Comparison of ENCODE assay signal across 9 mouse cellular contexts in the genomic region with DNA sequence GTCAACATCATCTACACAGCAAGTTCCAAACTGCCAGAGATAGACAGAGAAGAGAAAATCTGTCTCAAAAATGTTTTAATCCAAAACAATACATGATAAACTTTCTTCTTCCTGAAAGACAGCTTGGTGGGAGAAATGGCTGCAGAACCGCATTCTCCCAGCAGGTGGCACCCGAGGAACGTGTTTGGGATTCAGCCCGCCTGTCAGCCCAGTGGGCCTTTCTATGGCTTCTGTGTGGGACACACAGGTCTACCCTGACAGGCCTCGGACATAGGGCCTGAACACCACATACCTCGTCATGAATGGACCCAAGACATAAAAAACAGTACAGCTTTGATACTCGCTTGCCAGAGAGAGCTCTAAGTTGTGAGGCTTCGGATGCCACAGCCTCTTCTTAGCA. TPM values are rescaled to one million over a fixed set of nuclear protein-coding genes. Genes with fewer than 3 reads are reported as not detected.
DNase-seq lines count a peak whose midpoint lies in the region; ATAC-seq and TF ChIP-seq lines count a peak whose summit lies in the region.
"Had no signal": no experiment of that assay in that cellular context is flagged by ENCODE, and none has a peak within 500 bp of the region (broad histone marks: within the 10 kb centered on the region; RNA-seq: fewer than 3 reads in every experiment).

No protein-coding gene starts in this region.

- H3K36me3 ChIP-seq in hindbrain, embryonic 14.5 days (replicated peaks; ENCODE audit: control insufficient read depth, insufficient read depth), result no peaks in the 10 kb centered on the region
- no peaks in the 10 kb centered on the region for H3K36me3 ChIP-seq in small intestine, adult 2 months (ENCODE audit: control insufficient read depth, insufficient read depth, low read length)
- H3K36me3 ChIP-seq: limb, embryonic 15.5 days had no signal

- ATAC-seq in hindbrain, embryonic 14.5 days (ENCODE audit: low FRiP score), result peak; percentile 66; the same call in 1 of the 2 replicates
- ATAC-seq in activated CD4-positive, CD25-positive, alpha-beta regulatory T cell, adult 4 months, result no peak

- H3K27me3 ChIP-seq in hindbrain, embryonic 14.5 days (ENCODE audit: control insufficient read depth, insufficient read depth, low read length), result no peaks in the 10 kb centered on the region
- H3K27me3 ChIP-seq in small intestine, adult 2 months (ENCODE audit: control insufficient read depth, insufficient read depth, low read length), result no peaks in the 10 kb centered on the region

- DNase-seq in ZHBTc4 (ENCODE audit: low read depth, low spot score), result peak; percentile 77
- DNase-seq in cerebellum, adult 8-10 months, result peak; percentile 86
- peak; percentile 34 to 94 for DNase-seq in frontal cortex, adult 2 months (ENCODE audit: extremely low spot score in 1 of 2, low spot score in 1 of 2)
- DNase-seq in hindbrain, embryonic 14.5 days (ENCODE audit: low spot score), result peak; percentile 91
- DNase-seq in layer of hippocampus, postnatal 36 days, result peak; percentile 79 to 85
- peak; percentile 73 for DNase-seq in mesoderm, embryonic 11.5 days (ENCODE audit: low read depth, low spot score)

- H3K4me3 ChIP-seq in hindbrain, embryonic 14.5 days (replicated peaks; ENCODE audit: low read length), result no peak overlapping the region
- H3K4me3 ChIP-seq in small intestine, adult 2 months (ENCODE audit: low read depth, low read length), result no peak overlapping the region
- H3K4me3 ChIP-seq: limb, embryonic 15.5 days had no signal

- no peak for TF ChIP-seq POLR2A in small intestine, adult 2 months (IDR thresholded peaks at IDR 0.05; ENCODE audit: low read depth, low read length)

- 17% methylated on average over 8 of the region's 8 CpGs for WGBS in hindbrain, embryonic 14.5 days
- WGBS in small intestine, adult 2 months, result 14% methylated on average over 8 of the region's 8 CpGs

- H3K4me2 ChIP-seq in hindbrain, embryonic 14.5 days (replicated peaks), result no peak overlapping the region
- H3K4me2 ChIP-seq: limb, embryonic 15.5 days had no signal

- no peaks in the 10 kb centered on the region for H3K9me3 ChIP-seq in hindbrain, embryonic 14.5 days (ENCODE audit: control insufficient read depth, low read length)
- H3K9me3 ChIP-seq: limb, embryonic 15.5 days had no signal

- H3K27ac ChIP-seq in hindbrain, embryonic 14.5 days, result no peak overlapping the region
- H3K27ac ChIP-seq in small intestine, adult 2 months (ENCODE audit: insufficient read depth, low read depth, low read length), result no peak overlapping the region
- H3K27ac ChIP-seq: limb, embryonic 15.5 days had no signal

- H3K4me1 ChIP-seq in hindbrain, embryonic 14.5 days (replicated peaks; ENCODE audit: control insufficient read depth, insufficient read depth, low read length), result peaks cover 5% of the 10 kb centered on the region; the same call in 1 of the 2 replicates
- H3K4me1 ChIP-seq in small intestine, adult 2 months (ENCODE audit: control insufficient read depth, insufficient read depth, insufficient read length, low read length), result no peaks in the 10 kb centered on the region
- H3K4me1 ChIP-seq: limb, embryonic 15.5 days had no signal

- no peak overlapping the region for H3K9ac ChIP-seq in hindbrain, embryonic 14.5 days
- H3K9ac ChIP-seq: limb, embryonic 15.5 days had no signal

- peak; percentile 71; the same call in 1 of the 2 replicates for TF ChIP-seq CTCF in small intestine, adult 2 months (IDR thresholded peaks at IDR 0.05; ENCODE audit: extremely low read depth, insufficient read length, insufficient replicate concordance, low read depth, low read length)

RNA-seq across cellular contexts. Expression of gene Kcna5, which starts 35.1 kb away (rescaled TPM):
- 5.4 and 6.3 TPM in 2 replicates for polyA plus RNA-seq in frontal cortex, adult 2 months (2012; rRNA removed)
- polyA plus RNA-seq in hindbrain, embryonic 14.5 days (2014; fragmentation: Nextera tagmentation; extraction: Ambion mirVana), result 2.9 and 3.3 TPM in 2 replicates
- 1 to 10 TPM; 1.3 to 1.6 TPM for total RNA-seq in layer of hippocampus, postnatal 36 days (2021)
- polyA plus RNA-seq in small intestine, adult 2 months (2012; rRNA removed), result 0.47 and 0.63 TPM in 2 replicates
- polyA plus RNA-seq in activated CD4-positive, CD25-positive, alpha-beta regulatory T cell, adult 4 months (2017; shearing (Covaris generic)), result not detected
